Mouse (Mus musculus): Measurements from ENCODE around the gene Sdf2l1. TPM values are rescaled to one million over a fixed set of nuclear protein-coding genes. Genes with fewer than 3 reads are reported as not detected.

Gene Sdf2l1
- 8.6 TPM for polyA plus RNA-seq (2014; fragmentation: Illumina TruSeq; extraction: RNeasy Lipid Tissue Mini Kit (QIAGEN cat#74804); ENCODE audit: low replicate concordance)

GRCm38 (mm10) chr16:17132089-17132905 lies at the start of gene Sdf2l1:
Gene Sdf2l1 (minus strand): TSS chr16:17132383.

GRCm38 (mm10) chr16:17146772-17147235 lies 14.6 kb upstream of the Sdf2l1 start, which contains the start of gene Ccdc116:
Gene Ccdc116 (minus strand): TSS chr16:17147229.

GRCm38 (mm10) chr16:17144339-17144738 lies 12.2 kb upstream of the Sdf2l1 start, which contains the start of gene Ydjc:
Gene Ydjc (plus strand): TSS chr16:17144621.

GRCm38 (mm10) chr16:17124871-17125520 lies 7.2 kb downstream of the Sdf2l1 start, which contains the start of gene 2610318N02Rik:
Gene 2610318N02Rik (minus strand): TSS chr16:17125167.

GRCm38 (mm10) chr16:17110771-17111743 lies 21.1 kb downstream of the Sdf2l1 start, which contains the start of gene Ppil2:
Gene Ppil2 (minus strand): TSS chr16:17111257.

Other genes starting within 250 kb of the Sdf2l1 start
- gene Ppm1f, start 235.9 kb downstream of the Sdf2l1 start, polyA plus RNA-seq (2014; fragmentation: Illumina TruSeq; extraction: RNeasy Lipid Tissue Mini Kit (QIAGEN cat#74804); ENCODE audit: low replicate concordance), result 0.97 TPM
- gene Mapk1, start 149.0 kb downstream of the Sdf2l1 start, polyA plus RNA-seq (2014; fragmentation: Illumina TruSeq; extraction: RNeasy Lipid Tissue Mini Kit (QIAGEN cat#74804); ENCODE audit: low replicate concordance), result 238 TPM
- gene Ypel1, start 62.7 kb downstream of the Sdf2l1 start, polyA plus RNA-seq (2014; fragmentation: Illumina TruSeq; extraction: RNeasy Lipid Tissue Mini Kit (QIAGEN cat#74804); ENCODE audit: low replicate concordance), result 0.26 TPM
- gene Ppil2, start 21.1 kb downstream of the Sdf2l1 start, polyA plus RNA-seq (2014; fragmentation: Illumina TruSeq; extraction: RNeasy Lipid Tissue Mini Kit (QIAGEN cat#74804); ENCODE audit: low replicate concordance), result 123 TPM
- not detected for gene 2610318N02Rik, start 7.2 kb downstream of the Sdf2l1 start, polyA plus RNA-seq (2014; fragmentation: Illumina TruSeq; extraction: RNeasy Lipid Tissue Mini Kit (QIAGEN cat#74804); ENCODE audit: low replicate concordance)
- not detected for gene Ydjc, start 12.2 kb upstream of the Sdf2l1 start, polyA plus RNA-seq (2014; fragmentation: Illumina TruSeq; extraction: RNeasy Lipid Tissue Mini Kit (QIAGEN cat#74804); ENCODE audit: low replicate concordance)
- 1.7 TPM for gene Ccdc116, start 14.8 kb upstream of the Sdf2l1 start, polyA plus RNA-seq (2014; fragmentation: Illumina TruSeq; extraction: RNeasy Lipid Tissue Mini Kit (QIAGEN cat#74804); ENCODE audit: low replicate concordance)
- gene Ube2l3, start 70.3 kb upstream of the Sdf2l1 start, polyA plus RNA-seq (2014; fragmentation: Illumina TruSeq; extraction: RNeasy Lipid Tissue Mini Kit (QIAGEN cat#74804); ENCODE audit: low replicate concordance), result 200 TPM
- not detected for gene Rimbp3, start 76.2 kb upstream of the Sdf2l1 start, polyA plus RNA-seq (2014; fragmentation: Illumina TruSeq; extraction: RNeasy Lipid Tissue Mini Kit (QIAGEN cat#74804); ENCODE audit: low replicate concordance)
- gene Hic2, start 101.2 kb upstream of the Sdf2l1 start, polyA plus RNA-seq (2014; fragmentation: Illumina TruSeq; extraction: RNeasy Lipid Tissue Mini Kit (QIAGEN cat#74804); ENCODE audit: low replicate concordance), result 0.59 TPM
- gene Tmem191c, start 143.7 kb upstream of the Sdf2l1 start, polyA plus RNA-seq (2014; fragmentation: Illumina TruSeq; extraction: RNeasy Lipid Tissue Mini Kit (QIAGEN cat#74804); ENCODE audit: low replicate concordance), result not detected
- not detected for gene Serpind1, start 199.0 kb upstream of the Sdf2l1 start, polyA plus RNA-seq (2014; fragmentation: Illumina TruSeq; extraction: RNeasy Lipid Tissue Mini Kit (QIAGEN cat#74804); ENCODE audit: low replicate concordance)